Mouse (Mus musculus): ENCODE results near the gene Cnbp. TPM values are rescaled to one million over a fixed set of nuclear protein-coding genes. Genes with fewer than 3 reads are reported as not detected.

Cnbp gene
- polyA plus RNA-seq, 1 experiment from 2014 or later, result 1,289 TPM

- DNase-seq (ENCODE audit: low spot score, missing footprints), result no peak
- H3K9me3 ChIP-seq (ENCODE audit: control insufficient read depth, low read length), result no peaks in the 10 kb centered on the region
Observed at GRCm38 (mm10) chr6:87876068-87876643, 25.2 kb upstream of the Cnbp start.

GRCm38 (mm10) chr6:87875562-87875961 lies 24.7 kb upstream of the Cnbp start:
- Histone ChIP-seq H3K27ac (ENCODE audit: low read depth, low read length) (no peak overlapping the region), H3K27me3 (ENCODE audit: control insufficient read depth, insufficient read depth, low read length) (no peaks in the 10 kb centered on the region), H3K4me2 (no peak overlapping the region), H3K4me1 (ENCODE audit: control insufficient read depth, insufficient read depth, low read length) (no peaks in the 10 kb centered on the region), H3K36me3 (ENCODE audit: control insufficient read depth, insufficient read depth, low read length) (no peaks in the 10 kb centered on the region), H3K9me3 (ENCODE audit: control insufficient read depth, low read length) (no peaks in the 10 kb centered on the region), H3K9ac (ENCODE audit: low read length) (no peak overlapping the region), H3K4me3 (ENCODE audit: low read depth, low read length) (no peak overlapping the region)
- WGBS, result 93% methylated on average over 7 of the region's 7 CpGs
- DNase-seq (ENCODE audit: low spot score, missing footprints), result no peak
- no peak for ATAC-seq (ENCODE audit: low FRiP score)

More at GRCm38 (mm10) chr6:87876068-87876643, 25.2 kb upstream of the Cnbp start:
- H3K9ac ChIP-seq (ENCODE audit: low read length), result no peak overlapping the region
- H3K4me3 ChIP-seq (ENCODE audit: low read depth, low read length), result no peak overlapping the region
- WGBS, result 84% methylated on average over 13 of the region's 13 CpGs
- no peaks in the 10 kb centered on the region for H3K27me3 ChIP-seq (ENCODE audit: control insufficient read depth, insufficient read depth, low read length)
- no peaks in the 10 kb centered on the region for H3K4me1 ChIP-seq (ENCODE audit: control insufficient read depth, insufficient read depth, low read length)
- H3K4me2 ChIP-seq, result no peak overlapping the region
- no peak for ATAC-seq (ENCODE audit: low FRiP score)
- H3K27ac ChIP-seq (ENCODE audit: low read depth, low read length), result no peak overlapping the region
- H3K36me3 ChIP-seq (ENCODE audit: control insufficient read depth, insufficient read depth, low read length), result no peaks in the 10 kb centered on the region

GRCm38 (mm10) chr6:87875083-87875482 lies 24.2 kb upstream of the Cnbp start:
- no peak overlapping the region for H3K9ac ChIP-seq (ENCODE audit: low read length)
- no peak overlapping the region for H3K27ac ChIP-seq (ENCODE audit: low read depth, low read length)
- H3K4me1 ChIP-seq (ENCODE audit: control insufficient read depth, insufficient read depth, low read length), result no peaks in the 10 kb centered on the region
- no peak overlapping the region for H3K4me2 ChIP-seq
- no peaks in the 10 kb centered on the region for H3K9me3 ChIP-seq (ENCODE audit: control insufficient read depth, low read length)
- DNase-seq (ENCODE audit: low spot score, missing footprints) (no peak), ATAC-seq (ENCODE audit: low FRiP score) (no peak)
- no peak overlapping the region for H3K4me3 ChIP-seq (ENCODE audit: low read depth, low read length)
- H3K36me3 ChIP-seq (ENCODE audit: control insufficient read depth, insufficient read depth, low read length), result no peaks in the 10 kb centered on the region
- WGBS, result 93% methylated on average over 1 of the region's 1 CpGs
- no peaks in the 10 kb centered on the region for H3K27me3 ChIP-seq (ENCODE audit: control insufficient read depth, insufficient read depth, low read length)

GRCm38 (mm10) chr6:87873963-87874362 lies 23.1 kb upstream of the Cnbp start:
- no peak overlapping the region for H3K4me3 ChIP-seq (ENCODE audit: low read depth, low read length)
- WGBS, result 88% methylated on average over 2 of the region's 2 CpGs
- H3K27me3 ChIP-seq (ENCODE audit: control insufficient read depth, insufficient read depth, low read length), result no peaks in the 10 kb centered on the region
- ATAC-seq (ENCODE audit: low FRiP score) (no peak), DNase-seq (ENCODE audit: low spot score, missing footprints) (no peak)
- no peaks in the 10 kb centered on the region for H3K4me1 ChIP-seq (ENCODE audit: control insufficient read depth, insufficient read depth, low read length)
- no peak overlapping the region for H3K27ac ChIP-seq (ENCODE audit: low read depth, low read length)
- no peak overlapping the region for H3K4me2 ChIP-seq
- H3K36me3 ChIP-seq (ENCODE audit: control insufficient read depth, insufficient read depth, low read length), result no peaks in the 10 kb centered on the region
- no peak overlapping the region for H3K9ac ChIP-seq (ENCODE audit: low read length)
- no peaks in the 10 kb centered on the region for H3K9me3 ChIP-seq (ENCODE audit: control insufficient read depth, low read length)

- WGBS, result 56% methylated on average over 1 of the region's 1 CpGs
- peak; percentile 26 for DNase-seq (ENCODE audit: low spot score, missing footprints)
- no peaks in the 10 kb centered on the region for H3K9me3 ChIP-seq (ENCODE audit: control insufficient read depth, low read length)
Observed at GRCm38 (mm10) chr6:87873104-87873503, 22.2 kb upstream of the Cnbp start.

GRCm38 (mm10) chr6:87871240-87871639 lies 20.3 kb upstream of the Cnbp start:
- WGBS, result 86% methylated on average over 7 of the region's 7 CpGs
- Histone ChIP-seq H3K4me1 (ENCODE audit: control insufficient read depth, insufficient read depth, low read length) (no peaks in the 10 kb centered on the region), H3K4me3 (ENCODE audit: low read depth, low read length) (no peak overlapping the region), H3K27me3 (ENCODE audit: control insufficient read depth, insufficient read depth, low read length) (no peaks in the 10 kb centered on the region), H3K9ac (ENCODE audit: low read length) (no peak overlapping the region), H3K4me2 (no peak overlapping the region), H3K27ac (ENCODE audit: low read depth, low read length) (no peak overlapping the region), H3K9me3 (ENCODE audit: control insufficient read depth, low read length) (no peaks in the 10 kb centered on the region), H3K36me3 (ENCODE audit: control insufficient read depth, insufficient read depth, low read length) (no peaks in the 10 kb centered on the region)
- ATAC-seq (ENCODE audit: low FRiP score) (no peak), DNase-seq (ENCODE audit: low spot score, missing footprints) (peak; percentile 47)

More at GRCm38 (mm10) chr6:87873104-87873503, 22.2 kb upstream of the Cnbp start:
- H3K36me3 ChIP-seq (ENCODE audit: control insufficient read depth, insufficient read depth, low read length), result no peaks in the 10 kb centered on the region
- no peaks in the 10 kb centered on the region for H3K4me1 ChIP-seq (ENCODE audit: control insufficient read depth, insufficient read depth, low read length)
- H3K4me3 ChIP-seq (ENCODE audit: low read depth, low read length), result no peak overlapping the region
- H3K9ac ChIP-seq (ENCODE audit: low read length), result no peak overlapping the region
- H3K27me3 ChIP-seq (ENCODE audit: control insufficient read depth, insufficient read depth, low read length), result no peaks in the 10 kb centered on the region
- H3K4me2 ChIP-seq, result no peak overlapping the region
- no peak overlapping the region for H3K27ac ChIP-seq (ENCODE audit: low read depth, low read length)
- ATAC-seq (ENCODE audit: low FRiP score), result no peak

- Histone ChIP-seq H3K4me3 (ENCODE audit: low read depth, low read length) (no peak overlapping the region), H3K27me3 (ENCODE audit: control insufficient read depth, insufficient read depth, low read length) (no peaks in the 10 kb centered on the region), H3K36me3 (ENCODE audit: control insufficient read depth, insufficient read depth, low read length) (no peaks in the 10 kb centered on the region), H3K9ac (ENCODE audit: low read length) (no peak overlapping the region), H3K4me2 (no peak overlapping the region), H3K4me1 (ENCODE audit: control insufficient read depth, insufficient read depth, low read length) (no peaks in the 10 kb centered on the region), H3K9me3 (ENCODE audit: control insufficient read depth, low read length) (no peaks in the 10 kb centered on the region), H3K27ac (ENCODE audit: low read depth, low read length) (no peak overlapping the region)
- 77% methylated on average over 1 of the region's 1 CpGs for WGBS
- no peak for ATAC-seq (ENCODE audit: low FRiP score)
- DNase-seq (ENCODE audit: low spot score, missing footprints), result no peak
Observed at GRCm38 (mm10) chr6:87870440-87870839, 19.5 kb upstream of the Cnbp start.

- no peak overlapping the region for H3K4me3 ChIP-seq (ENCODE audit: low read depth, low read length)
- WGBS, result 78% methylated on average over 9 of the region's 9 CpGs
- H3K9me3 ChIP-seq (ENCODE audit: control insufficient read depth, low read length), result no peaks in the 10 kb centered on the region
- ATAC-seq (ENCODE audit: low FRiP score) (no peak), DNase-seq (ENCODE audit: low spot score, missing footprints) (no peak)
- no peaks in the 10 kb centered on the region for H3K27me3 ChIP-seq (ENCODE audit: control insufficient read depth, insufficient read depth, low read length)
- H3K4me2 ChIP-seq, result no peak overlapping the region
- no peaks in the 10 kb centered on the region for H3K36me3 ChIP-seq (ENCODE audit: control insufficient read depth, insufficient read depth, low read length)
- H3K9ac ChIP-seq (ENCODE audit: low read length), result no peak overlapping the region
- no peaks in the 10 kb centered on the region for H3K4me1 ChIP-seq (ENCODE audit: control insufficient read depth, insufficient read depth, low read length)
- no peak overlapping the region for H3K27ac ChIP-seq (ENCODE audit: low read depth, low read length)
Observed at GRCm38 (mm10) chr6:87868871-87869506, 18.1 kb upstream of the Cnbp start.

- no peak overlapping the region for H3K4me3 ChIP-seq (ENCODE audit: low read depth, low read length)
- WGBS, result 83% methylated on average over 2 of the region's 2 CpGs
Observed at GRCm38 (mm10) chr6:87867256-87867655, 16.4 kb upstream of the Cnbp start.

More at GRCm38 (mm10) chr6:87867256-87867655, 16.4 kb upstream of the Cnbp start:
- no peaks in the 10 kb centered on the region for H3K36me3 ChIP-seq (ENCODE audit: control insufficient read depth, insufficient read depth, low read length)
- no peak for ATAC-seq (ENCODE audit: low FRiP score)
- H3K9me3 ChIP-seq (ENCODE audit: control insufficient read depth, low read length), result no peaks in the 10 kb centered on the region
- H3K27ac ChIP-seq (ENCODE audit: low read depth, low read length), result no peak overlapping the region
- no peak overlapping the region for H3K4me2 ChIP-seq
- H3K9ac ChIP-seq (ENCODE audit: low read length), result no peak overlapping the region
- H3K27me3 ChIP-seq (ENCODE audit: control insufficient read depth, insufficient read depth, low read length), result no peaks in the 10 kb centered on the region
- DNase-seq (ENCODE audit: low spot score, missing footprints), result no peak
- no peaks in the 10 kb centered on the region for H3K4me1 ChIP-seq (ENCODE audit: control insufficient read depth, insufficient read depth, low read length)

Data from midbrain, embryonic 11.5 days (tissue).